Mouse (Mus musculus) thymus, postnatal 36 days (tissue): Measurements from ENCODE around the gene H2bfm.
"Not testable (repeated sequence)": the region's sequence is repeated elsewhere in the genome, so short reads cannot be mapped to it uniquely, and the experiment has no call there.

ENCODE experiments used
- DNase-seq, 2 experiments: peaks; one replicate each; pipeline ENCODE4 v3.0.0; 2022; ENCODE audit warnings: mixed read lengths in 2 of 2

H2bfm gene

GRCm38 (mm10) chrX:136927031-136927430 is at the start of gene H2bfm:
TSS of gene H2bfm (plus strand) at chrX:136927325.
- no peak for DNase-seq

- no peak for DNase-seq
Observed at GRCm38 (mm10) chrX:136895757-136896156, 31.4 kb upstream of the H2bfm start.

GRCm38 (mm10) chrX:136904369-136904768 is 22.8 kb upstream of the H2bfm start:
- no peak for DNase-seq

GRCm38 (mm10) chrX:136925863-136926262 is 1.3 kb upstream of the H2bfm start:
- DNase-seq: no peak

GRCm38 (mm10) chrX:136937985-136938384 is 10.9 kb downstream of the H2bfm start:
- no peak for DNase-seq

- peak in 1 of 2 experiments; percentile 63 for DNase-seq
Observed at GRCm38 (mm10) chrX:136957583-136958279, 30.6 kb downstream of the H2bfm start.

- not testable (repeated sequence) for DNase-seq
Observed at GRCm38 (mm10) chrX:136958300-136958699, 31.2 kb downstream of the H2bfm start.

- no peak for DNase-seq
Observed at GRCm38 (mm10) chrX:136959688-136960087, 32.6 kb downstream of the H2bfm start.

GRCm38 (mm10) chrX:136975397-136975796 is 48.3 kb downstream of the H2bfm start, which contains the start of gene Tmsb15b2:
TSS of gene Tmsb15b2 (minus strand) at chrX:136975497.
- not testable (repeated sequence) for DNase-seq

GRCm38 (mm10) chrX:136976424-136977084 is 49.4 kb downstream of the H2bfm start, which contains the start of the genes Tmsb15l and Tmsb15b1:
TSS of gene Tmsb15l (minus strand) at chrX:136976869.
TSS of gene Tmsb15b1 (minus strand) at chrX:136976874.
- peak; percentile 65 to 68 for DNase-seq
